14 mouse cellular contexts compared by ENCODE assay signal in genomic region chr13:94877991-94878745, GRCm38 (mm10). TPM values are rescaled to one million over a fixed set of nuclear protein-coding genes. Genes with fewer than 3 reads are reported as not detected.
DNase-seq lines count a peak whose midpoint lies in the region; ATAC-seq and TF ChIP-seq lines count a peak whose summit lies in the region.
"Had no signal": no experiment of that assay in that cellular context is flagged by ENCODE, and none has a peak within 500 bp of the region (broad histone marks: within the 10 kb centered on the region; RNA-seq: fewer than 3 reads in every experiment).

No protein-coding gene starts in this region.

- no peak for ATAC-seq in liver, embryonic 11.5 days (replicated peaks; ENCODE audit: low FRiP score)
- ATAC-seq: liver, postnatal 0 days had no signal

- H3K4me2 ChIP-seq in liver, embryonic 11.5 days: no peak overlapping the region
- H3K4me2 ChIP-seq in myocyte (ENCODE audit: low read depth): no peak overlapping the region

- no peak overlapping the region for H3K27ac ChIP-seq in liver, adult 2 months (replicated peaks; ENCODE audit: insufficient read depth, low read depth, low read length)
- H3K27ac ChIP-seq in liver, embryonic 11.5 days (ENCODE audit: low read depth, low read length): no peak overlapping the region

- no peaks in the 10 kb centered on the region for H3K36me3 ChIP-seq in liver, adult 2 months (ENCODE audit: control insufficient read depth, insufficient read depth, low read length)
- no peaks in the 10 kb centered on the region for H3K36me3 ChIP-seq in liver, embryonic 11.5 days (ENCODE audit: control insufficient read depth, insufficient read depth, low read length)
- no peaks in the 10 kb centered on the region for H3K36me3 ChIP-seq in myocyte (ENCODE audit: control insufficient read depth, insufficient read depth)

- DNase-seq in adrenal gland, postnatal 14 days: peak; percentile 38
- no peak for DNase-seq in adrenal gland, postnatal 25 days
- peak; percentile 4 for DNase-seq in liver, adult 2 months (ENCODE audit: extremely low read depth, low read depth, low spot score)
- no peak for DNase-seq in liver, embryonic 11.5 days (ENCODE audit: low spot score)
- DNase-seq in brain, embryonic 14.5 days (ENCODE audit: low read depth): peak; percentile 77
- no peak for DNase-seq in yolk sac, embryonic 10.5 days (ENCODE audit: low spot score)
- no peak for DNase-seq in thymus, adult 18-20 months
- DNase-seq: adrenal gland, postnatal 10 days; cerebellum, adult 8-10 months; gastrocnemius, postnatal 25 days; heart, postnatal 10 days; kidney, postnatal 14 days; liver, postnatal 0 days had no signal

- TF ChIP-seq CTCF in liver, adult 2 months (IDR thresholded peaks at IDR 0.05; ENCODE audit: low read depth, low read length): no peak
- TF ChIP-seq CTCF in brain, embryonic 14.5 days (IDR thresholded peaks at IDR 0.05; ENCODE audit: borderline replicate concordance, extremely low read depth, insufficient read depth, insufficient read length): no peak

- H3K79me2 ChIP-seq in liver, adult 2 months (ENCODE audit: control insufficient read depth, insufficient read depth, low read length): no peaks in the 10 kb centered on the region
- no peaks in the 10 kb centered on the region for H3K79me2 ChIP-seq in myocyte (ENCODE audit: control insufficient read depth, insufficient read depth)

- H3K9ac ChIP-seq in liver, adult 2 months (ENCODE audit: low read depth, low read length): no peak overlapping the region
- H3K9ac ChIP-seq in liver, embryonic 11.5 days (ENCODE audit: low read depth, low read length): no peak overlapping the region
- H3K9ac ChIP-seq: liver, postnatal 0 days had no signal

- TF ChIP-seq POLR2A in liver, adult 2 months (IDR thresholded peaks at IDR 0.05; ENCODE audit: extremely low read depth, insufficient read depth, low read length): no peak
- TF ChIP-seq POLR2A in brain, embryonic 14.5 days (IDR thresholded peaks at IDR 0.05; ENCODE audit: borderline replicate concordance, extremely low read depth, insufficient read depth, insufficient read length, poor library complexity, severe bottlenecking): no peak
- TF ChIP-seq POLR2A in myocyte (IDR thresholded peaks at IDR 0.05; ENCODE audit: insufficient read length, low read depth): no peak

- H3K4me1 ChIP-seq in liver, adult 2 months (ENCODE audit: control insufficient read depth, insufficient read depth, low read length): peaks cover under 1% of the 10 kb centered on the region; the same call in 1 of the 2 replicates
- peaks cover 3% of the 10 kb centered on the region; the same call in 1 of the 2 replicates for H3K4me1 ChIP-seq in liver, embryonic 11.5 days (replicated peaks; ENCODE audit: control insufficient read depth, insufficient read depth, low read length)

- no peaks in the 10 kb centered on the region for H3K9me3 ChIP-seq in liver, embryonic 11.5 days (ENCODE audit: control insufficient read depth, low read length)

- WGBS in liver, adult 2 months: 24% methylated on average over 10 of the region's 10 CpGs
- 16% methylated on average over 10 of the region's 10 CpGs for WGBS in liver, embryonic 11.5 days

- H3K27me3 ChIP-seq in liver, adult 2 months (ENCODE audit: control insufficient read depth, insufficient read depth, low read length): peaks cover 29% of the 10 kb centered on the region
- peaks cover 89% of the 10 kb centered on the region for H3K27me3 ChIP-seq in liver, embryonic 11.5 days (replicated peaks; ENCODE audit: control insufficient read depth, insufficient read depth, low read length)
- peaks cover 47% of the 10 kb centered on the region for H3K27me3 ChIP-seq in myocyte (ENCODE audit: control insufficient read depth, insufficient read depth, insufficient read length)

- H3K4me3 ChIP-seq in liver, adult 2 months (ENCODE audit: insufficient read depth, low read depth, low read length): no peak overlapping the region
- H3K4me3 ChIP-seq in liver, embryonic 11.5 days (ENCODE audit: low read depth, low read length): no peak overlapping the region
- H3K4me3 ChIP-seq in myocyte: no peak overlapping the region

- no peak overlapping the region for H3ac ChIP-seq in myocyte (ENCODE audit: control insufficient read depth, insufficient read length)

TF ChIP-seq in myocyte, 11 proteins besides CTCF, POLR2A, EP300 and RAD21:
- TF ChIP-seq REST (IDR thresholded peaks at IDR 0.05; ENCODE audit: insufficient read depth, insufficient read length) (peak; percentile 58), USF1 (IDR thresholded peaks at IDR 0.05; ENCODE audit: low read depth) (no peak), POLR2AphosphoS2 (IDR thresholded peaks at IDR 0.05; ENCODE audit: insufficient read length, low read depth) (no peak), TCF3 (IDR thresholded peaks at IDR 0.05; ENCODE audit: insufficient read length, low read depth) (no peak), MAX (IDR thresholded peaks at IDR 0.05; ENCODE audit: low read depth) (no peak), CEBPB (IDR thresholded peaks at IDR 0.05; ENCODE audit: insufficient read depth, poor library complexity, severe bottlenecking) (no peak)

RNA-seq across cellular contexts. Expression of gene Otp, which starts 2.8 kb away (rescaled TPM):
- not detected in 2 replicates for total RNA-seq in adrenal gland, postnatal 14 days (2021)
- total RNA-seq in adrenal gland, postnatal 25 days (2021): not detected in 2 replicates
- total RNA-seq in liver, adult 2 months (2014; rRNA removed): not detected in 2 replicates
- polyA plus RNA-seq in liver, adult 2 months (2012; rRNA removed): not detected in 2 replicates
- not detected in 2 replicates for polyA plus RNA-seq in liver, embryonic 11.5 days (2014; fragmentation: Nextera tagmentation; extraction: Ambion mirVana)
- 19.3 and 42.9 TPM in 2 replicates for polyA plus RNA-seq in brain, embryonic 14.5 days (2012; rRNA removed)
- polyA plus RNA-seq in myocyte (2012; fragmentation: generic; extraction: Trizol): not detected
- total RNA-seq: adrenal gland, postnatal 10 days; gastrocnemius, postnatal 25 days; heart, postnatal 10 days had no signal
- polyA plus RNA-seq: liver, postnatal 0 days had no signal

Comparison
In these comparisons a context has a peak if more than half of its experiments do, and no peak if none do; other contexts are left out.
1. DNase-seq: peak in adrenal gland, postnatal 14 days (single experiment), liver, adult 2 months (single experiment) and brain, embryonic 14.5 days (single experiment); none in adrenal gland, postnatal 25 days (single experiment), liver, embryonic 11.5 days (single experiment), yolk sac, embryonic 10.5 days (single experiment) and thymus, adult 18-20 months (0 of 2).
2. RNA of gene Otp, which starts 2.8 kb away (polyA plus RNA-seq): 19.3 to 42.9 TPM in brain, embryonic 14.5 days; not detected in myocyte (single experiment), not detected in liver, adult 2 months and not detected in liver, embryonic 11.5 days; every median in the first group is over 10 times any median in the second.